Mouse (Mus musculus) brain, adult 2 months (tissue): Measurements from ENCODE around the gene Ptpdc1.

ENCODE experiments used
- DNase-seq: peaks from one replicate; pipeline ENCODE4 v3.0.0; 2011; ENCODE audit warnings: low read depth, low spot score

Gene Ptpdc1

DNA sequence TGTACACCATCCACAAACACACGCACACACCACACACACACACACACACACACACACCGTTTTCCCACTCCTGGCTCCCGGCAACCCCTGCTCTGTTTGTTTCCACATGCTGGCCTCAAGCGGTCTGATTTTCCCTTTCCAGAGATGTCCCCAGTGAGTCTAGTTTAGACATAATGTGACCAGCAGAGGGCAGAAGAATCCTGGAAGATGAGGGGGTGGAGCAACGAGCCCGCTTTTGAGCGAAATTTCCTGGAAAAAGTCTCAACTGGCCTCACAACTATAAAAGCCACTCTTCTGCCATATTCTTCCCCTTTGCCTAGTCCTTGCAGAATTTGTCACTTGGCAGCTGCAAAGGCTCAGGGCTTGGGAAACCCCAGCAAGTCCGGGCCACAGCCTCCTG lies 30.2 kb upstream of the Ptpdc1 start:
- DNase-seq, result peak; percentile 84

DNA sequence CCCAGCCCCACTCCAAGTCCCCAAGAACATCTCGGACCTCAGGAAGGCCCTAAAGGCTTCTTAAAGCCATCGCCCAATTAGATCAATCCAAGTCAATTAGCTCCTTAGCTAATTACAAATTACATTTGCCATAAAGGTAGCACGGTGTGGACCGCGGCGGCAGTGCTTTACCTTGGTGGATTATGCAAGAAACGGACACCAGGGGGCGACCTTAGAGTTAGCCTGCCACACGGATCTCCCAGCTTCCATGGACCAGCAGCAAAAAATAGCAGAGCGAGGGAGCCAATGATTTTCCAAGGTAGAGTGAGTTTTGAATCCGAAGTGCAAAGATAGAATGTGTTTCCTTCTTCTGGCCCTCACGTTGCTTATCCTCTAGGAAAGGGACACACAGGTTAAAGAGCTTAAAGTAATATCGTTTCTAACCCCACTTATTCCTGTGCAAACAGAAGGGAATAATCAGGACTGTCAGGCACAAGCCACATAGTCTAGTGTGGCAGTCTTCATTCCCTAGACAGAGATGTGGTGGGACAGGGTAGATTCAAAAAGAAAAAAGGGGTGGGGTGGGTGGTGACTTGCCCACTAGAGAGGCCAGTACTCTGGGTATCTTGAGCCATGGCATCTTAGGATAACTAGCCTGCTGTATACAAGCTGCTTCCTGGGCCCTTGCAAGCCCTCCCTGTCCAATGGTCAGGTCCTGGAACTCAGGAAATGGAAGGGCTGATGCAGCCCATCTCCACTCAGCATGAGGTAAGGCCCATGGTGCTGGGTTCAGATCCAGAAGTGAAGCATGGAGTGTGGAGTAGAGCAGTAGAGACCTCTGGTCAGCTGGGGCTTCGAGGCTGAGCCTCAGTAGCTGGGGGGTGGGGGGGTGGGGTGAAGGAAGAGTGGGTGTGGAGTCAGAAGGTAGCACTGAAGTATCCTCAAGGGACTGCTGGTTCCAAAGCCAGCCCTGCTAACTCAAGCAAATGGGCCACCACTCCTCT lies 28.6 kb upstream of the Ptpdc1 start:
- DNase-seq, result peak; percentile 84

DNA sequence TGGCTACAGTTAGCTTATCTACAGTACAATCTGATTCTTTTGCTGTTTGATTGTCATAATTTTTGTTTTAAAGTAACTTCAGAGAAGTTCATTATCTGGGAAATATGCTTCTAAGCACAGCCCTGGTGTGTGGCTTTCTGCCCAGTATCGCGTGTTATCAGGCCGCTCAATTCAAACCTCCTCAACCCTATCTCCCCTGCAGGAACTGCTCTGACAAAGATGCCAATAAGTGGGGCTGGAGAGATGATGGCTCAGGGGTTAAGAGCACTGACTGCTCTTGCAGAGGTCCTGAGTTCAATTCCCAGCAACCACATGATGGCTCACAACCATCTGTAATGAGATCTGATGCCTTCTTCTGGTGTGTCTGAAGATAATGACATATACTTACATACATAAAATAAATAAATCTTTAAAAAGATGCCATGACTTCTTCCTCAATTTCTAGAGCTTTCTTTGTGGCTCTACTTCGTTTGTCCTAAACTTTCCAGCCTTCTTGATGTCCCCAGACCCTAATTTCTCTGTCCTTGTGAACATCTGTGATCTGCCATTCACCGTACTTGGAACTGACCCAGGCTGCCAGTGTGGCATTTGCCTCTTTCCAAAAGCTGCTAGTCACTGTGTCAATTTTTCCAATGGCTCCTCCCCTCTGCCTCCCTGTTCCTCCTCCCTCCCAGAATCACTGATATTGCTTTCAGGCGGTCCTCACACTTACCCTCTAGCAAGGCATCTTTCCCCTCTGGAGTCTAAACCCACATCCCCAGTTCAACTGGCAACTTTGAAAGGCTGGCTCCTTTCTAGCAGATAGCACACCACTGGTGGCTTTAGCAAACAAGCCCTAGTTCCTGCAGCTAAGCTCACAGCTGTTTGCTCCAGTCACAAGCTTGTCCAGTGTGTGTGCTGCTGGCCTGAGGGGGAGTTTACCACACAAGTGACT lies 25.9 kb upstream of the Ptpdc1 start:
- no peak for DNase-seq

DNA sequence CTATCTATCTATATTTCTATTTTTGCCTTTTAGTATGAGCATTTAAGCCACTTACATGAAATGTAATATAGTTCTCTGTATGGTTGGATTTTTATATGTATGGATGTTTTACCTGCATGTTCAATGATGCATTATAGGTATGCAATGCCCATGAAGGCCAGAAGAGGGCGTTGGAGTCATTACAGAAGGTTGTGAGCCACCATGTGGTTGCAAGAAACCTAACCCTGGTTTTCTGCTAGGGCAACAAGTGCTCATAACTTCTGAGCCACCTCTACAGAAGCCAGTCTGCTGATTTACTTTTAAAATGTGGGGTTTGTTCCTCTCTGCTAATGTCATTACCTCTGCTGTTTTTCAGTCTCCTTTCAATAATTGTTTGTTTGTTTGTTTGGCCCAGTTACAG lies 25.2 kb upstream of the Ptpdc1 start:
- peak; percentile 56 for DNase-seq

DNA sequence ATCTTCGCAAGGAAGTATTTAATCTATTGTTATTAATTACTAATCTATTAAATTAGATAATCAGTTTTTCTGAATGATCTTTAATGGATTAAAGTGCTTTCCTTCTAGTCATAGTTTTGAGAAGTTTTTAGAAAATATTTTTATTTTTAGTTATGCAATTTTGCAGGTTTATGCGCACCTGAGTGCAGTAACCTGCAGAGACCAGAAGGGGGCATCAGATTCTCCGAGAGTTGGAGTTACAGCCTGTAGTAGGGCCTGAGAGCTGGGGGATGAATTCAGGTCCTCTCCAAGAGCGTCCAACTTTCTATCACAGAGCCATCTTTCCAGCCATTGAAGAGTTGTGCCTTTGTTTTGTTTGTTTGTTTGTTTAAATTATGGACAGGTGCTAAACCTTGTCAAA lies 21.2 kb upstream of the Ptpdc1 start:
- DNase-seq, result no peak

DNA sequence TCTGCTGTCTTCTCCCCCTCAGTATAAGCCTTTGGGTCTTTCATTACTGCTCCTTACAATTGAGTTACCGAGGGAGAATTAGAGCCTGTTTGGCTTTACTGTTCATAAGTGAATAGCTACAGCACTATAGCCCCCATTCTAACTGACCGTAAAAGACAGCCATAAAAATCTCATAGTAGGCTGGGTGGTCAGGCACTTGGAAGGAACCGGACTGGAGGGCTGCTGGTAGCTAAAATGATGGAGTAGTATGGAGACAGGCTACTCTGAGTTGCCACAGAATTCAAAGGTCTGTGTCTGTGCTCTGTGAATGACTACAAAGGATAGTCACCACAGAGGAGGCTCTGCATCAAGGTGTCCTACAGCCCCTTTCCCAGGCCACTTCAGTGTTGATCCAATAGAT lies 18.5 kb upstream of the Ptpdc1 start:
- DNase-seq, result no peak

DNA sequence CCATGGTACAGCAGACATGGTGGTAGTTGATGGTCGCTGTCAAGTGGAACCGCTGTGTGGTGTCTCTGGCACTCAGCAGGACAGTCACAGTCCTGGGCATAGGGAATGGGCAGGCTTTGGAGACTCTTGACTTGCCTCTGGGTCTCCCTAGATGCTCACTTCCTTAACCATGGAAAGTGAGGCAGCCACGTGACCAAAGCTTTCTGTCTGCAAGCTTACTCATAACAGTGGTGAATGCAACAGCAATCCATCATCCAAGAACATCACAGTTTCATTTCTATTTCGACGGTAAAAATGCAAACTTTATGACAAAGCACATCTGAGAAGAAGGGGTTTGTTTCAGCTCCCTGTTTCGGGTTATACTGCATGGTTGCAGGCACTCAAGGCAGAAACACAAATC lies 17.6 kb upstream of the Ptpdc1 start:
- DNase-seq, result no peak

DNA sequence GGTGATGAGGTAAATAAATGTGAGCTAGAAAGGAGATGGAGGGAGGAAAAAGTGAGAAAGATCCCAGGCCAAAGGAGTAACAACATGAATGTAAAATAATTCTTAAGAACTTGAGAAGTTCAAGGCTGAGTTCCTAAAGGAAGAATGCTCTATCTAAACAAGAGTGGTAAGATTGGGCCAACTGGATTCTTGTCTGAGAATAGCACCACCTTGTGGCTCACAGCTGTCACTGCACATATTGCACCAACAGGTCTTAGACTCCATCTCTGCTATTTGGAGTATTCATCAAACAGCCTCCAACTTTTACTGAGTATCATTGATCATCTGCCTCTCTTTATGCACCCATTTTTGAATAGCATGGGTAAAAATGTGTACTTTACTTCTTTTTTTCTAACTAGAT lies 14.1 kb upstream of the Ptpdc1 start:
- peak; percentile 90 for DNase-seq

DNA sequence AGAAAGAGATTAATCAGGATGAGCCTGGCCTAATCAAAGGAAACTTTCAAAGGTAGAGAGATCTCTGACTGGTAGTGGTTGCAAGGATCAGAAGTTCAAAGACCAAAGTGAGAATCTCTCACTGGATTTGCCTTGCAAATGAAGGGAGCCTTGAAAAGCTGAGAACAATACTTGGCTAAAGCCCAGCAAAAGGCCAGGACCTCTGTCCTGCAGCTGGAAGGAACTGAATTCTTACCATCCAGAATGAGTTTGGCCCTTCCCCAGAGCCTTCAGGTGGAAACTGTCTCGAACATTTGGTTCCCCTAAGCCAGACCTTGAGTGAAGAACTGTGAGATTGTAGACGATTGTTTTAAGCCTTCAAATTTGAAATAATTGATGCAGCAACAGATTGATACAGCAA lies 12.2 kb upstream of the Ptpdc1 start:
- DNase-seq, result no peak

DNA sequence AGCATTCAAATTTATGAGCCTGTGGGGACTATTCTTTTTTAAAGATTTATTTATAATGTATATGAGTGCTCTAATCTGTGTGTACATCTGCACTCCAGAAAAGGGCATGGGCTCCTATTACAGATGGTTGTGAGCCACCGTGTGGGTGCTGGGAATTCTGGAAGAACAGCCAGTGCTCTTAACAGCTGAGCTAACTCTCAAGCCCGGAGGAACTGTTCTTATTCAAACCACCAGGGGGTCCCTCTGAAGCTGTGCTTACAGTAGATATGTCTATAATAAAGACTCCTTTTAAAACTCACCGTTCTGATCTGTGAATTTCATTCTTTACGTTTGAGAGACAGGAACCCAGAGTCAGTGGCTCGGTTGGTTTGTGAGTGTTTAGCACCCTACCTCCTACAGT lies 6.2 kb upstream of the Ptpdc1 start:
- DNase-seq, result no peak

DNA sequence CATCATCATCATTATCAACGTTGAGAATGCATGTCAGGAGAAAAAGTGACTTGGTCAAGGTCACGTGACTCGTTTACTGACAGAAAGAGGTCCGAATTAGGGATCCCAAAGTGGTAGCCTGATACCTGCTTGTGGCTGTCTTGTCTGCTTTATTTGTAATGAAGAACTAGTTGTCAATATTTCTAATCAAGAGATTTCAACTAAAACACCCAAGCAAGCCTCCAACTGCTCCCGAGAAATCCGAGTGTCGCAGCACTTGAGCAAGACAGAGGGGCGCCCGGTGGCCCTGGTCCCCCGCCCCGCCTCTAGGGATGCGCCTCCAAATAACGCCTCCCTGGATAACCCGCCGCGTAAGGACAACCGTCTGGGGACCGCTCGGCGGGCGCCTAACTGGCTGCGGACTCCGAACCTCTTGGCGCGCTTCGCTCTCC lies 481 bp downstream of the Ptpdc1 start:
- no peak for DNase-seq

DNA sequence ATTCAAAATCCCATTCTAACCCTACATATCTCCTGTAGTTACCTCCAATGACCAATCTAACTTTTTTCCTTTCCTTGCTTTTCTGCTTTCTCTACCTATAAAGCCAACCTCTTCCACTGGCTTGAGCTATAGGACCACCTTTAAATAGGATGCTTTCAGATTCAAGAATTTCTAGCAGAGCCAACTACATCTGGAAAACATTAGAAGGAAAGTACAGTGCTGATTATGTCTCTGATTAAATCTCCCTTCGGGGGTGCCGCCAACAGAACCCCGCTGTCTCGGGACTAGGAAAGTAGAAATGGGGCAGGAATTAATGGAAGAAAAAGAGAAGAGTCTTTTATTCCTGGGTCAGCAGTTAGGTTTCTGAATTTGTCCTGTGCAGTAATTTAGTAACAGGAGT lies 6.6 kb downstream of the Ptpdc1 start:
- no peak for DNase-seq

DNA sequence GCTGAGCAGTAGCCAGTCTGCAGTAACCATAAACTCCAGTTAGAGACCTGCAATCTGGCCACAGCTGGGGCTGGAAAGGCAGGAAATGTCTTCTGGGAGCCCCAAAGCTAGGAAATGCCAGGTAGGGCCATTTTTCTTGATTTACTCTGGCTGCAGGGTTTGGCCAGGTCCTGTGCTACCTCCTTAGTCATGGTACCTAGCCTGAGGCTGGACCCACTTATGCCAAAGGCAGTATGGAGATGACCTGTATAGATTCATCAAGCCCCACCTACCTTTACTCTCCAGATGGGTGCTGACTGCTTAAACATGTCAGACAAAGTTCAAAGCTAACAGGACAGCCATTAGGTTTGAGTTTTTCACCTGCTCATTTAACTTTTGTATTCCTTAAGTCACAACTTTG lies 7.7 kb downstream of the Ptpdc1 start:
- DNase-seq, result no peak

DNA sequence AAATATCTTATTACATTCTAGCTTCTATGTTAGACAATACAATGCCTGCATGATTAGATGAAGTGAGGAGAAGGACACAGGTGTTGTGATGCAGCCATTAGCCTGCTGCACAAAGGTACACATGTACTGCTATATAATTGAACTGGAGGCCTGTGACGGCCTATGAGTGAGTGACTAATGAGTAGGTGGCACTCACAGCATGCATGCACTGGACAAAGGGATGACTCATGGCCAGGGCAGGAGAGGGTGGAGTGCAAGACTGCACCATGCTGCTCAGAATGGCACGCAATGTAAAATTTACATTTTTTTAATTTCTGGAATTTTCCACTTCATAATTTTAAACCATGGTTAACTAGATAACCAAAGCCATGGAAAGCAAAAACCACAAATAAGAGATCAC lies 10.9 kb downstream of the Ptpdc1 start:
- DNase-seq, result peak; percentile 65

DNA sequence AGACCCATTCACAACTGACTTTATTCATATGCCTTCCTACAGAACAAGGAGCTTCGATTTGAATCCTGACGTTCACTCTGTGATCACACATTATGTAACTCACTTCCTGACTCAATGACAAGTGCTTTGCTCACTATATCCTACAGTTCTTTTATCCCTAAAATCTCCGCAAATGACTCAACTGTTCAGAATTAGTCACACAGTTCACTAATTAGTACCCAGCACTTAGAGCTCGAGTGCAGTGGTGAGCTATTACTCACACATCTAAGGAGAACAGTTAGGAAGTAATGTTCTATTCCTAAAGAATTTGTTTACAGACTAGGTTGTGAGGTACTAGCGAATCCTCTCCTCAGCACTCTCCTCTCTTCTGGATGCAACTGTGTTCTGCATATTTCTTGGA lies 16.4 kb downstream of the Ptpdc1 start:
- DNase-seq, result peak; percentile 87

DNA sequence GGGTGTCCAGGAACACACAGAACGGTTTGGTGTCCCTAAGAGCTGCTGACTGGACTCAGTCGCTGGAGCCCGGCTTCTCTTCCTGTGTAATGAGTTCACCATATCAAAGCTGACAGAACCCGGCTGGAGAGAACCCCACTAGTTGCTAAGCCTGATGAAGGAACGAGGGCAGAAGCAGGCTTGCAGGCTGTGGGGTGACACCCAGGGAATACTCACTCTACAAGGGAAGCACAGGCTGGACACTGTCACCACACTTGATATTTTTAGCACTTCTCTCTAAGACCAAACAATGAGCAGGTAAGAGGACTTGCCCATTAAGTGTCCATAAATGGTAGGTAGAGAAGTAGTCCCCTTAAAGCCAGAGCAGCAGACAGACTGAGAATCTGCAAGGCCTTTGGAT lies 20.9 kb downstream of the Ptpdc1 start:
- no peak for DNase-seq

DNA sequence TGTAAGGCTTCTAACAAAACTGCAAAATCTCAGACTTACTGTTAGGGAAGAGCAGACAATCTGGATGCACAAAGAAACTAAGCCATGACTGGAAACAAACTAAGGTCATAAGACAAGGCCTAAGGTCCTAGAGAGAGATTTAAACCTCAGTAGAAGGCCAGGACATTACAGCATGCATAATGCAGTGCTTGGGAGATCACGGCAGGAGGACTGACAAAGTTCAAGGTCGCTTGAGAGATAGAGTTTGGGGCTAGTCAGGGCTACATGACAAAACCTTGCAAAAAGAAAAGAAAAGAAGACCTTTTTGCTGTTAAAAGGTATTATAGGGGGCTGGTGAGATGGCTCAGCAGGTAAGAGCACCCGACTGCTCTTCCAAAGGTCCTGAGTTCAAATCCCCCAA lies 22.2 kb downstream of the Ptpdc1 start:
- no peak for DNase-seq

DNA sequence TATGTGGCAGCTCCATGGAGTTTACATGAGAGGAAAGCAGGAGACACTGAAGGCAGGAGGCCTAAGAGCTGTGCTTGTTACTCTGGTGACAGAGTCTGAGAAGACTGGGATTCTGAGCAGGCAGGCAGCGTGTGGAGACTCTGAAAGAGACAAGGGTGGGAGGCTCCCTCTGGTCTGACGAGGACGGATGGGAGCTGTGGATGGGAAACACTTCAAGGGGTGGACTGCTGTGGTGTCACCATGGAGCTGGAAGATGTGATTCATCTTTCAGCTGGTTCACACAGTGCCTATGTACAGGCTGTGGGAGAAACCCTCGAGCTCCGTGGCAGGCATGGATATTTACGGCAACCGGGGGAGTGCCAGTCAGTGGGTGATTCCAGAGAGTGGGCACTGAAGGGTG lies 30.9 kb downstream of the Ptpdc1 start:
- peak; percentile 92 for DNase-seq

DNA sequence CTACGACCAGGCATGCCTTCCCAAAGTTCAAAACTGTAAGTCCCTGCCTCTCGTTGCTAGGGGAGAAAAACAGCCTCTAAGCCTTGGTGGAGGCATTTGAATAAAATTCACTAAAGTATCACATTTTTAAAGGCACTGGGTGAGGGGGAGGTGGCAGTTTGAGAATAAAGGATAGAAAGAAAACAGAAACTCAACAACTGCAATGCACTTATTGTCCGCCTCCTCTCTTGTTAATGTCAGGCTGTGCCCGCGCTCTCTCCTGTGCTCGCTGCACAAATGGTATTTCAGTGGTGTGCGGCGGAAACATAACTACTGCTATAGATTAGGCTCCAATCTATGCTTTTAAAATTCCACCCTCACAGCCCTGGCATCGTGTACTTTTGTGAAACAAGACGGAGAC lies 31.4 kb downstream of the Ptpdc1 start:
- DNase-seq, result peak; percentile 84

DNA sequence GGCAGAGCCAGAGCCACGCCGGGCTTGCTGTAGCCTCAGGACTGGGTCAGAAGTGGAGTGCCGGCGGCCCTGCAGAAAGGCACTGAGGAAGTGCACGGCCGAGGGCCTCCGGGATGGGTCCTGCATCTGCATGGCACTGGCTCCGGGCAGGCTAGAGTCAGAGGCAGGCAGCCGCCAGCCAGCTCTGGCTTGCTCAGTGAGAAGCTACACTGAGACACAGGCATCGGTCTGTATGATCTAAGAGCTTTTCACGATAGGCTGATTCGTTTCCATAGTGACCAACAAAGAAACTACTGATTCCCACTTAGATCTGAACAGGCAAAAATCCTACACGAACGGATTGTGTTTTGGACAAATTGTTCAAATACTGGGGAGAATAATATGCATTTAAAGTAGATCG lies 32.3 kb downstream of the Ptpdc1 start:
- DNase-seq, result peak; percentile 88

DNA sequence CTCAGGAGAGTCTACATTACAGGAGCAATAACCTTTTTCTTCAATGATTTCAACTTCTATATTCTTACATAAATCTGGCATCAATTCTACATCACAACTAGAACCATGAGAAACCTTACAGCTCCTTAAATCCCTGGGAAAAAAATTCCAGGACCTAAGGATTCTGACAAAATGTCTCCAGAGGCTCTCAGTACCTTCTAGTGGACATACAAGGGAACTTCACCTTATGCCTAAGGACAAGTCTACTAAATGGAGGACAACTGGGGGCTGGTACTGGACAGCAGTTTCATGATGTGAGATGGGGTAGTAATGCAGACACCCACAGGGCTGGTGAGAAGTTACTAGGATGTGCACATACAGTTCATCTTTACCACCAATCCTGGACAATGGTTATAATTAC lies 34.7 kb downstream of the Ptpdc1 start:
- DNase-seq, result no peak

DNA sequence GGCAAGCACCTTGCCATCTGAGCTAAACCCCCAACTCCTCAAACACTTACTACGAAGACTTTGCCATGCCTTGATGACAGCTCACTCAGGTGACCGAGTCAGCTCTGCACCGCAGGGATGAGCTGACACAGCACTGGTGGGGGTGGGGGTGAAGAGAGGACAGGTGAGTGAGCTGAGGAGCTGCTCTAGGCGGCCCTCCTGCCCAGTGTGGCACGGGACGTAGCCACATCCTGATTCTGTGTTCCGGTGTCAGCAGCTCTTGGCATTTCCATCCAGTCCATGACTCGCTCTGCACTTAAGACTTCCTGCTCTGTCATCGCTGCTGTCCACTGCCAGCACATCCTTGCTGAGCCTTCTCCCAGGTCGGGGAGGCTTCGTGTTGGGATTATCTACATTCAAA lies 38.1 kb downstream of the Ptpdc1 start:
- no peak for DNase-seq

DNA sequence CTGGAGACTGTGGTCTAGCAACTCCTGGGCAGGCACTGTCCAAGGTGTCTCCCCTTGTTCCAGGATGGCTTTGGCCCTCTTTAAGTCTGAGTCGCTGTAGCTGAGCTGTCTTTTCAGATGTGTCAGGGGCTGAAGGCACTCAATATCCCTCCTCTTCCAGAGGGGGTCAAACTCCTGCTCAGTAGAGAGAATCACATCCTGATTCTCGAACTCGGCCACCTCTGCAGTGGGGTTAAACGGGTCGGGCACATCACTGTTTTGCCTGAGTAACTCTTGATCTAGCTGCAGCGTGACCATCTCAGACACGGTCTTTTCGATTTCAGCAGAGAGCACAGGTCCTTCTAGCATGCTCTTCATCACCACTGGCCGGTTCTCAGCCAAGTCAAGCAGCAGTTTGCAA lies 39.0 kb downstream of the Ptpdc1 start:
- no peak for DNase-seq
